Mouse (Mus musculus): ENCODE data around the gene Ndufs2.

- TF ChIP-seq CTCF (conservative IDR thresholded peaks at IDR 0.05; ENCODE audit: low read length) (no peak), NANOG (IDR thresholded peaks at IDR 0.05; ENCODE audit: borderline replicate concordance, low read length) (no peak)
Observed at GRCm38 (mm10) chr1:171282086-171282805, 31.1 kb upstream of the Ndufs2 start.
